Mouse (Mus musculus) hindbrain, embryonic 14.5 days (tissue): Measurements from ENCODE around the gene Rtn1. TPM values are rescaled to one million over a fixed set of nuclear protein-coding genes. Genes with fewer than 3 reads are reported as not detected.

Source experiments
- ATAC-seq: fragments of 200-750 bp; cut with Nextera tagmentation; 2 replicates; pipeline ENCODE4 v1.8.0; 2017; ENCODE audit warnings: moderate number of reproducible peaks, mild to moderate bottlenecking, moderate TSS enrichment, moderate library complexity; ENCODE audit not compliant: low FRiP score
- DNase-seq: peaks from one replicate; pipeline ENCODE4 v3.0.0-alpha.2; 2015; ENCODE audit warnings: low spot score
- H3K27ac ChIP-seq: fragments of 300-500 bp; sonication (generic); 2 replicates; pipeline ENCODE4 v1.5.1; 2014; ENCODE audit warnings: mild to moderate bottlenecking, moderate library complexity
- H3K27me3 ChIP-seq: fragments of 300-500 bp; sonication (generic); 2 replicates; pipeline ENCODE4 v1.6.1; 2014; ENCODE audit warnings: mild to moderate bottlenecking, low read length, mixed read lengths; ENCODE audit not compliant: control insufficient read depth, insufficient read depth
- H3K36me3 ChIP-seq: fragments of 300-500 bp; sonication (generic); replicated peaks from 2 replicates; pipeline ENCODE4 v1.6.1; 2014; ENCODE audit not compliant: control insufficient read depth, insufficient read depth
- H3K4me1 ChIP-seq: fragments of 300-500 bp; sonication (generic); replicated peaks from 2 replicates; pipeline ENCODE4 v1.6.1; 2014; ENCODE audit warnings: antibody characterized with exemption, low read length, mixed read lengths; ENCODE audit not compliant: control insufficient read depth, insufficient read depth
- H3K4me2 ChIP-seq: fragments of 300-500 bp; sonication (generic); replicated peaks from 2 replicates; pipeline ENCODE4 v1.6.1; 2014; ENCODE audit warnings: mild to moderate bottlenecking, moderate library complexity
- H3K4me3 ChIP-seq: fragments of 300-500 bp; sonication (generic); replicated peaks from 2 replicates; pipeline ENCODE4 v1.5.1; 2014; ENCODE audit warnings: mild to moderate bottlenecking, low read length
- H3K9ac ChIP-seq: fragments of 300-500 bp; sonication (generic); 2 replicates; pipeline ENCODE4 v1.6.1; 2014
- H3K9me3 ChIP-seq: fragments of 300-500 bp; sonication (generic); 2 replicates; pipeline ENCODE4 v1.6.1; 2016; ENCODE audit warnings: low read length; ENCODE audit not compliant: control insufficient read depth
- WGBS: fragments of 180-500 bp; shearing (Covaris S2); extraction: QIAGEN DNeasy Blood & Tissue Kit; methylation state at CpG from one replicate; pipeline ENCODE4 v1.1.7; 2014; 5-methylcytosine and 5-hydroxymethylcytosine counted together
- polyA plus RNA-seq: library from polyadenylated mRNA; unstranded; fragments of >200 nt; fragmentation: Nextera tagmentation; extraction: Ambion mirVana; gene quantifications from 2 replicates; pipeline ENCODE4 v1.2.1, GENCODE M21; 2014

Gene Rtn1
- polyA plus RNA-seq, 1 experiment from 2014 or later, result 2,853 TPM

DNA sequence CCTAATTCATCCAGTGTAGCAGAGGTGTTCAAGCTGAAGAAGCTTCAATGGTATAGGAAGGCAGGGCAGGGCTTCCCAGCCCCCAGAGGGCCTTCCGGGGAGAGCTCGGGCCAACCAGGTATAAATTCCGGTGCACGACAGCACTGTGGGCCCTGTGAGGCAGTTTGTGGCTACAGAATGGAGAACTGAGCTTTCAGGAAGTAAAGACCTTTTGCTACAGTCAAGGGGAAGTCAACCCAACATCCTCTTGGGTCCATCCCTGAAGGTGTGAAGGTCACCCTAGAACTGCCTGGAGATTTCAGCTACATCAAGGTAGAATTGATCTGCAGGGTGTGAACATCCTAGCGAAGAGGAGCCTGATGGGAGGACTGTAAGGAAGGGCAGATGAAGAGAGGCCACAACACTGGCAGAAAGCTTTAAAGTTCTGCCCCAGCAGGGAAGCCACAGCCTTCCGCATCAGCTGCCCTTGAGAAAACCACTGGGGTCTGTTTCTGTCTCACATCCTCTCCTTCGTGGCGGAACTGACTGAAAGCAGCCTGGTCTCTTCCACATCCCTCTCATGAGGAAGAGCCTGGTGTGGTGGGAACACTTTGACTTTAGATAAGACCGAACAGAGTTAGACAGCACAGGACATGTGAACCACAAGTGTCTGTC, 47.0 kb downstream of the Rtn1 start:
- ATAC-seq (no peak), DNase-seq (no peak)
- Histone ChIP-seq H3K9ac (no peak overlapping the region), H3K4me2 (no peak overlapping the region), H3K4me1 (peaks cover 53% of the 10 kb centered on the region), H3K36me3 (no peaks in the 10 kb centered on the region), H3K27me3 (no peaks in the 10 kb centered on the region), H3K4me3 (no peak overlapping the region), H3K27ac (no peak overlapping the region), H3K9me3 (no peaks in the 10 kb centered on the region)
- WGBS, result 82% methylated on average over 9 of the region's 9 CpGs

DNA sequence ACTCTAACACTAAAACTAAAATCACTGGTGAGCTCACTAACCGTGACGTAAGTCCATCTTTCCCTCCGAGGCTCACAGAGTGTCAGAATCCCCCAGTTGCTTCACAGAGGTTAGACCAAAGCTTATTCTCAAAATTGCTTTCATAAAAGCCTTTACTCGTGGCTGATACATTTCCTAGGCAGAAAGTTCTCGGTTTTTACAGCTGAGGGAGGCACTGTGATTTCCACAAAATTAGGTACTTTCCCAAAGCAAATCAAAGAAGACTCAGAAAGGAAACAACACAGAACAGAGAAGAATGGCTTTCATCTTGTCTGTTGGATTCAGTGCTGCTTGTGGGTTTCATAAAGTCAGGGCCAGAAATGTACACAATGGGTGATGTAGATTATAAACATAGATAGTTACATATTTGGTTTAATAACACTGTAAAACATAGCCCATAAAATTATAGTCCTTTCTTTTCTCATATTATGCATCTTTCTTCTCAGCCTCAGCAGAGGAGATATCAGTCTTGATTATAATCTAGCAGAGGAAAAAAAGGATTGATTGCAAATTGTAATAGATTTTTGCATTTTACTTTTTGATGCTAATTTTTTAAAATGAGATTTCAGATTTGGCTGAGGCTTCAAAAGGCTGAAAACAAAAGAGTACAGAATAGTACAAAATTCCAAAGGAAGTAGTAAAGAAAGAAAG, 47.8 kb downstream of the Rtn1 start:
- no peak for DNase-seq
- H3K9me3 ChIP-seq, result no peaks in the 10 kb centered on the region
- H3K4me2 ChIP-seq, result no peak overlapping the region
- no peak for ATAC-seq
- H3K27ac ChIP-seq, result no peak overlapping the region
- no peak overlapping the region for H3K9ac ChIP-seq
- peaks cover 46% of the 10 kb centered on the region for H3K4me1 ChIP-seq
- 69% methylated on average over 5 of the region's 5 CpGs for WGBS
- H3K27me3 ChIP-seq, result no peaks in the 10 kb centered on the region
- H3K36me3 ChIP-seq, result no peaks in the 10 kb centered on the region
- no peak overlapping the region for H3K4me3 ChIP-seq

DNA sequence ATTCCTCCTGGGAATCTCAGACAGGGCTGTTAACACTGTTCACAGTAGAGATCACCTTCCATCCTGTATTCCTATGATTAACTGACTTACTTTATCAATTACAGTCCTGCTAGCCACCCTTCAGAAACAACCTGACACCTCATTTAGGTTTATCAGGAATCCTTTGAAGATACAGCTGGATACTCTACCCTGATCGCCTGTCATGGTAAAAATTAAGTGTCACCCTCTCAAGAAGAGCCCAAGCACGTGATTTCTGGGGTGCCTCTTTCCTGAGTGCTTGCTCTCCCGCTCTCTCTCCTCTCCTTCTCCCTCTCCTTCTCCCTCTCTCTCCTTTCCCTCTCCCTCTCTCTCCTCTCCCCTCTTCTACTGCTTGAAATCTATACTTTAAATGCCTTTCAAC, 49.0 kb downstream of the Rtn1 start:
- Histone ChIP-seq H3K4me2 (no peak overlapping the region), H3K27me3 (no peaks in the 10 kb centered on the region), H3K4me1 (peaks cover 34% of the 10 kb centered on the region), H3K4me3 (no peak overlapping the region), H3K27ac (no peak overlapping the region), H3K9me3 (no peaks in the 10 kb centered on the region), H3K9ac (no peak overlapping the region), H3K36me3 (no peaks in the 10 kb centered on the region)
- DNase-seq, result no peak
- ATAC-seq, result no peak
- 65% methylated on average over 3 of the region's 3 CpGs for WGBS

DNA sequence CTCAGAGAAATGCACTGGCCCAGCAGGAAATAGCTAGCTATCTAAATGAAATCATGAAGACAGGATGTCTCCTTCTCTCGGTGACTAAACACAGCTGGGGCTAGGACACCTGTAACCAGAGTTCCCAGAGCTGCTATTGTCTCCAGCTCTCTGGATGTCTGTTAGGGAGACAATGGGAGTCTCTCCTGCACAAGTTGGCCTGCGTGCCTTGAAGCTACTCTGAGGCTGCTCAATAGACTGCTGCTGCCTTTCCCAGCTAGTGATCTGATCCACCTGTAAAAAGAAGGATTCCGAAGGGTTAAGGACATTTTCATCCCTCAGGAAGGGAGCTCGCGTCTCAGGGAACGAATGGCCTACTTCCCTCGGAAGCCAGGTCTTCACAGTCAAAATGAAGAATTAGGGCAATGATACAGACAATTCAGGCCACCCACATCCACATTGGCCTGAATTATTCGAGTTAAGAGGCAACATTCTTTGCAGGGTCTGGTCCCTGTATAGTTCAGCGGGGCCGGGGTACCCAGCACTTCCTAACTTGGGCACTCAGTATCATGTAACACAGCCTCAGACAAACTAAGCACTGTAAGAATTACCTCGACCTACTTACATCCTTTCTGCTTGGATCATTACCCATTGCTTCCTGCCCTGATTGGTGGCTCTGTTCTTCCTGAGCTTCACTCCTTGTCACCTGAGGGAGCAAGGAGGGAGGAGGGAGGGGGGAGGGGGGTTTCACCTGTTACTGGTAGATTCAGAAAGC, 51.0 kb downstream of the Rtn1 start:
- Histone ChIP-seq H3K9ac (no peak overlapping the region), H3K36me3 (no peaks in the 10 kb centered on the region), H3K27me3 (no peaks in the 10 kb centered on the region), H3K4me2 (no peak overlapping the region), H3K9me3 (no peaks in the 10 kb centered on the region), H3K27ac (peak overlapping the region; percentile 52; the same call in 1 of the 2 replicates), H3K4me1 (peaks cover 18% of the 10 kb centered on the region; the same call in 1 of the 2 replicates), H3K4me3 (no peak overlapping the region)
- no peak for ATAC-seq
- WGBS, result 39% methylated on average over 11 of the region's 11 CpGs
- DNase-seq, result no peak

GRCm38 (mm10) chr12:72354241-72354640, 54.6 kb downstream of the Rtn1 start:
- WGBS, result 86% methylated on average over 1 of the region's 1 CpGs

GRCm38 (mm10) chr12:72353506-72353905, 55.3 kb downstream of the Rtn1 start:
- WGBS, result 87% methylated on average over 1 of the region's 1 CpGs
- no peak for DNase-seq
- Histone ChIP-seq H3K4me3 (no peak overlapping the region), H3K4me2 (no peak overlapping the region), H3K9ac (no peak overlapping the region), H3K27me3 (no peaks in the 10 kb centered on the region), H3K36me3 (no peaks in the 10 kb centered on the region), H3K9me3 (no peaks in the 10 kb centered on the region), H3K27ac (no peak overlapping the region), H3K4me1 (peaks cover 17% of the 10 kb centered on the region; the same call in 1 of the 2 replicates)
- ATAC-seq, result no peak

More at GRCm38 (mm10) chr12:72354241-72354640, 54.6 kb downstream of the Rtn1 start:
- no peak overlapping the region for H3K4me3 ChIP-seq
- no peaks in the 10 kb centered on the region for H3K36me3 ChIP-seq
- no peak overlapping the region for H3K4me2 ChIP-seq
- no peak overlapping the region for H3K9ac ChIP-seq
- no peak overlapping the region for H3K27ac ChIP-seq
- H3K9me3 ChIP-seq, result no peaks in the 10 kb centered on the region
- DNase-seq (no peak), ATAC-seq (no peak)
- H3K27me3 ChIP-seq, result no peaks in the 10 kb centered on the region
- H3K4me1 ChIP-seq, result peaks cover 14% of the 10 kb centered on the region; the same call in 1 of the 2 replicates

- H3K9ac ChIP-seq, result no peak overlapping the region
- H3K4me3 ChIP-seq, result no peak overlapping the region
- WGBS, result 77% methylated on average over 8 of the region's 8 CpGs
- H3K4me1 ChIP-seq, result 0 out of 2 replicates have a peak, but pooled peaks cover 3% of the 10 kb centered on the region
- DNase-seq (no peak), ATAC-seq (no peak)
- H3K27ac ChIP-seq, result no peak overlapping the region
- no peaks in the 10 kb centered on the region for H3K36me3 ChIP-seq
- H3K27me3 ChIP-seq, result no peaks in the 10 kb centered on the region
- H3K9me3 ChIP-seq, result no peaks in the 10 kb centered on the region
- H3K4me2 ChIP-seq, result no peak overlapping the region
Observed at GRCm38 (mm10) chr12:72348508-72348907, 60.3 kb downstream of the Rtn1 start.

DNA sequence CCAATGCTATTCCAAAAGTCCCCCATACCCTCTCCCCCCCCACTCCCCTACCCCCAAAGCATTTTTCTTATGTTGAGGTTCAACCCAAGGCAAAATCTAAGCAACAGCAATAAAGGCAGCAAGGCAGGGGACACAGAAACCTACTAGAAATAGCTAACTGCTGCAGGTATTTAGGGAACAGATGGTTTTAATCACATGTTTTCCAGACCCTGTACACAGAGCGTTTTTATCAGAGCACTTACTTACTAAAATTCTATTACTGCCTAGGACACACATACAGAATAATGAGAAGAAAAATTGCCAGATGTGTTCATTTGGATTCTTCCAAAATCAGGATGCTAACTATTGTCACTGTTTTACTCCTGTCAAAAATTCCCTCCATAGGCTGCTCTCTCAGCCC, 61.7 kb downstream of the Rtn1 start:
- 84% methylated on average over 1 of the region's 1 CpGs for WGBS
- Histone ChIP-seq H3K36me3 (no peaks in the 10 kb centered on the region), H3K4me2 (no peak overlapping the region), H3K9ac (no peak overlapping the region), H3K27ac (no peak overlapping the region), H3K4me3 (no peak overlapping the region), H3K9me3 (no peaks in the 10 kb centered on the region), H3K27me3 (no peaks in the 10 kb centered on the region), H3K4me1 (0 out of 2 replicates have a peak, but pooled peaks cover 3% of the 10 kb centered on the region)
- ATAC-seq (no peak), DNase-seq (no peak)

DNA sequence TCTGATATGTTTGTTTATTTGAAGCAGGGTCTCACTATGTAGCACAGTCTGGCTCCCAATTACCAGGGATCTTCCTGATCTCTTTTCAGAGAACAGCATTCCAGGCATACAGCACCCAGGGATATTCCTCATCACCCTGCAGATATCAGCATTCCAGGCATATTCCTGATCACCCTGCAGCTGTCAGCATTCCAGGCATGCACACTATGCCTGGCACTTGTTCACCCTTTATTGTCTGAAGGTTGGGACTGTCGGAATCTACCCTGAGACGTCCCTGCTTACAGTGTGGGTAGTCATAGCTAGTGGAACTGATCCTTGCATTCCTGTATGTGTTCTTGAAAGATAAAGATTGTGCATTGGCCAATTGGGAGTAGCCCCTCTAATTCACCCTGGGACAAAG, 65.2 kb downstream of the Rtn1 start:
- no peaks in the 10 kb centered on the region for H3K27me3 ChIP-seq
- no peaks in the 10 kb centered on the region for H3K36me3 ChIP-seq
- H3K9ac ChIP-seq, result no peak overlapping the region
- ATAC-seq (no peak), DNase-seq (no peak)
- H3K9me3 ChIP-seq, result no peaks in the 10 kb centered on the region
- H3K4me2 ChIP-seq, result no peak overlapping the region
- 34% methylated on average over 2 of the region's 2 CpGs for WGBS
- H3K4me1 ChIP-seq, result 0 out of 2 replicates have a peak, but pooled peaks cover 1% of the 10 kb centered on the region
- no peak overlapping the region for H3K4me3 ChIP-seq
- H3K27ac ChIP-seq, result no peak overlapping the region
